In genomic region chr9:44074395-44075275, GRCm38 (mm10) we compare ENCODE assay signal across 9 mouse cellular contexts. TPM values are rescaled to one million over a fixed set of nuclear protein-coding genes. Genes with fewer than 3 reads are reported as not detected.
DNase-seq lines count a peak whose midpoint lies in the region; ATAC-seq and TF ChIP-seq lines count a peak whose summit lies in the region.
"Had no signal": no experiment of that assay in that cellular context is flagged by ENCODE, and none has a peak within 500 bp of the region (broad histone marks: within the 10 kb centered on the region; RNA-seq: fewer than 3 reads in every experiment).

No protein-coding gene starts in this region.

- H3K9ac ChIP-seq in hindbrain, embryonic 13.5 days, result no peak overlapping the region
- H3K9ac ChIP-seq: neural tube, embryonic 13.5 days had no signal

- DNase-seq in hindbrain, embryonic 10.5 days (ENCODE audit: low spot score), result no peak
- no peak for DNase-seq in testis, postnatal 14 days (ENCODE audit: low spot score)
- DNase-seq in cerebellum, postnatal 14 days, result peak; percentile 57 to 74
- peak; percentile 49 for DNase-seq in thymus, postnatal 25 days
- no peak for DNase-seq in ovary, postnatal 14 days (ENCODE audit: low spot score)
- no peak for DNase-seq in Muller cell, postnatal 12 days (ENCODE audit: inconsistent ontology term)

- 58% methylated on average over 9 of the region's 9 CpGs for WGBS in hindbrain, embryonic 10.5 days
- 62% methylated on average over 9 of the region's 9 CpGs for WGBS in hindbrain, embryonic 13.5 days

- no peak overlapping the region for H3K4me2 ChIP-seq in hindbrain, embryonic 13.5 days
- H3K4me2 ChIP-seq: neural tube, embryonic 13.5 days had no signal

- H3K4me1 ChIP-seq in hindbrain, embryonic 10.5 days (replicated peaks), result peaks cover 84% of the 10 kb centered on the region
- H3K4me1 ChIP-seq in hindbrain, embryonic 13.5 days (replicated peaks), result peaks cover 69% of the 10 kb centered on the region
- peaks cover 7% of the 10 kb centered on the region for H3K4me1 ChIP-seq in testis, adult 2 months (ENCODE audit: control insufficient read depth, insufficient read depth, low read length)

- no peak for TF ChIP-seq CTCF in testis, adult 2 months (IDR thresholded peaks at IDR 0.05; ENCODE audit: control insufficient read depth, insufficient read depth, insufficient replicate concordance, low read depth, low read length)

- H3K27me3 ChIP-seq in hindbrain, embryonic 10.5 days (ENCODE audit: insufficient read depth, poor library complexity, severe bottlenecking), result peaks cover 54% of the 10 kb centered on the region
- no peaks in the 10 kb centered on the region for H3K27me3 ChIP-seq in hindbrain, embryonic 13.5 days
- no peaks in the 10 kb centered on the region for H3K27me3 ChIP-seq in testis, adult 2 months (ENCODE audit: control insufficient read depth, insufficient read depth, low read length)

- ATAC-seq in hindbrain, embryonic 13.5 days (ENCODE audit: low FRiP score), result no peak

- H3K36me3 ChIP-seq in hindbrain, embryonic 10.5 days, result 0 out of 2 replicates have a peak, but pooled peaks cover 7% of the 10 kb centered on the region
- no peaks in the 10 kb centered on the region for H3K36me3 ChIP-seq in hindbrain, embryonic 13.5 days
- H3K36me3 ChIP-seq in testis, adult 2 months (ENCODE audit: control insufficient read depth, insufficient read depth, low read length), result no peaks in the 10 kb centered on the region
- H3K36me3 ChIP-seq: neural tube, embryonic 13.5 days had no signal

- H3K27ac ChIP-seq in hindbrain, embryonic 10.5 days, result peak overlapping the region; percentile 71
- no peak overlapping the region for H3K27ac ChIP-seq in hindbrain, embryonic 13.5 days
- H3K27ac ChIP-seq in testis, adult 2 months (ENCODE audit: control insufficient read depth, insufficient read depth, low read depth, low read length), result no peak overlapping the region
- H3K27ac ChIP-seq: neural tube, embryonic 13.5 days had no signal

- no peaks in the 10 kb centered on the region for H3K9me3 ChIP-seq in hindbrain, embryonic 10.5 days
- H3K9me3 ChIP-seq in hindbrain, embryonic 13.5 days, result no peaks in the 10 kb centered on the region
- H3K9me3 ChIP-seq: neural tube, embryonic 13.5 days had no signal

- no peak overlapping the region for H3K4me3 ChIP-seq in hindbrain, embryonic 10.5 days
- no peak overlapping the region for H3K4me3 ChIP-seq in hindbrain, embryonic 13.5 days
- H3K4me3 ChIP-seq in testis, adult 2 months (ENCODE audit: control insufficient read depth, low read depth, low read length), result peak overlapping the region; percentile 9; the same call in 1 of the 2 replicates
- H3K4me3 ChIP-seq: neural tube, embryonic 13.5 days had no signal

- TF ChIP-seq POLR2A in testis, adult 2 months (IDR thresholded peaks at IDR 0.05; ENCODE audit: control insufficient read depth, low read depth, low read length), result no peak

RNA-seq across cellular contexts. Expression of gene Usp2, which starts 7.8 kb away (rescaled TPM):
- polyA plus RNA-seq in hindbrain, embryonic 10.5 days (2016; fragmentation: Nextera tagmentation; extraction: Ambion mirVana), result 13.5 and 14.3 TPM in 2 replicates
- polyA plus RNA-seq in hindbrain, embryonic 13.5 days (2015; fragmentation: Nextera tagmentation; extraction: Ambion mirVana), result 8.1 and 12.2 TPM in 2 replicates
- 597 and 615 TPM in 2 replicates for polyA plus RNA-seq in testis, adult 2 months (2012; rRNA removed)

RNA-seq across cellular contexts. Expression of gene Mfrp, which starts 26.9 kb away (rescaled TPM):
- polyA plus RNA-seq in hindbrain, embryonic 10.5 days (2016; fragmentation: Nextera tagmentation; extraction: Ambion mirVana), result 0.14 and 0.30 TPM in 2 replicates
- 0.22 TPM in 1 of 2 replicates, not detected in the other for polyA plus RNA-seq in hindbrain, embryonic 13.5 days (2015; fragmentation: Nextera tagmentation; extraction: Ambion mirVana)
- 1.4 and 3.4 TPM in 2 replicates for polyA plus RNA-seq in testis, adult 2 months (2012; rRNA removed)
- polyA plus RNA-seq: neural tube, embryonic 13.5 days had no signal

RNA-seq across cellular contexts. Expression of gene Thy1, which starts 31.5 kb away (rescaled TPM):
- polyA plus RNA-seq in hindbrain, embryonic 10.5 days (2016; fragmentation: Nextera tagmentation; extraction: Ambion mirVana), result 0.14 TPM in 1 of 2 replicates, not detected in the other
- polyA plus RNA-seq in hindbrain, embryonic 13.5 days (2015; fragmentation: Nextera tagmentation; extraction: Ambion mirVana), result 0.27 and 0.55 TPM in 2 replicates
- polyA plus RNA-seq in testis, adult 2 months (2012; rRNA removed), result 0.36 and 0.95 TPM in 2 replicates

RNA-seq across cellular contexts. Expression of gene C1qtnf5, which starts 32.4 kb away (rescaled TPM):
- polyA plus RNA-seq in hindbrain, embryonic 10.5 days (2016; fragmentation: Nextera tagmentation; extraction: Ambion mirVana), result 0.31 and 1.1 TPM in 2 replicates
- polyA plus RNA-seq in hindbrain, embryonic 13.5 days (2015; fragmentation: Nextera tagmentation; extraction: Ambion mirVana), result 3.2 and 5.3 TPM in 2 replicates
- polyA plus RNA-seq in testis, adult 2 months (2012; rRNA removed), result 2.0 and 3.1 TPM in 2 replicates

RNA-seq across cellular contexts. Expression of gene Gm49380, which starts 38.7 kb away (rescaled TPM):
- 0.22 and 0.75 TPM in 2 replicates for polyA plus RNA-seq in hindbrain, embryonic 10.5 days (2016; fragmentation: Nextera tagmentation; extraction: Ambion mirVana)
- 0.12 and 0.49 TPM in 2 replicates for polyA plus RNA-seq in hindbrain, embryonic 13.5 days (2015; fragmentation: Nextera tagmentation; extraction: Ambion mirVana)
- 1.2 and 1.6 TPM in 2 replicates for polyA plus RNA-seq in testis, adult 2 months (2012; rRNA removed)

Comparison
In these comparisons a context has a peak if more than half of its experiments do, and no peak if none do; other contexts are left out.
1. DNase-seq: peak in cerebellum, postnatal 14 days (2 of 2) and thymus, postnatal 25 days (single experiment); none in hindbrain, embryonic 10.5 days (single experiment), testis, postnatal 14 days (single experiment), ovary, postnatal 14 days (single experiment) and Muller cell, postnatal 12 days (single experiment).
2. RNA of gene Usp2, which starts 7.8 kb away (polyA plus RNA-seq): 597 to 615 TPM in testis, adult 2 months; 13.5 to 14.3 TPM in hindbrain, embryonic 10.5 days and 8.1 to 12.2 TPM in hindbrain, embryonic 13.5 days; every median in the first group is over 10 times any median in the second.